Mouse (Mus musculus) stomach, postnatal 0 days (tissue): ENCODE results near the gene E030018B13Rik. TPM values are rescaled to one million over a fixed set of nuclear protein-coding genes. Genes with fewer than 3 reads are reported as not detected.

Experiments
- ATAC-seq: fragments of 200-750 bp; cut with Nextera tagmentation; 2 replicates; pipeline ENCODE4 v1.8.0; 2017; ENCODE audit not compliant: low FRiP score, low TSS enrichment
- DNase-seq: peaks from one replicate; pipeline ENCODE4 v3.0.0-alpha.2; 2016; ENCODE audit warnings: low spot score
- H3K27ac ChIP-seq: fragments of 300-500 bp; sonication (generic); replicated peaks from 2 replicates; pipeline ENCODE4 v1.5.1; 2014; ENCODE audit warnings: mild to moderate bottlenecking, control low read depth
- H3K27me3 ChIP-seq: fragments of 300-500 bp; sonication (generic); 2 replicates; pipeline ENCODE4 v1.6.1; 2014; ENCODE audit warnings: low read length; ENCODE audit not compliant: control insufficient read depth, insufficient read depth
- H3K36me3 ChIP-seq: fragments of 300-500 bp; sonication (generic); 2 replicates; pipeline ENCODE4 v1.6.1; 2014; ENCODE audit warnings: low read length, mixed read lengths; ENCODE audit not compliant: control insufficient read depth, insufficient read depth
- H3K4me1 ChIP-seq: fragments of 300-500 bp; sonication (generic); replicated peaks from 2 replicates; pipeline ENCODE4 v1.6.1; 2014; ENCODE audit warnings: antibody characterized with exemption; ENCODE audit not compliant: control insufficient read depth, insufficient read depth
- H3K4me2 ChIP-seq: fragments of 300-500 bp; sonication (generic); replicated peaks from 2 replicates; pipeline ENCODE4 v1.6.1; 2014; ENCODE audit warnings: low read depth, mild to moderate bottlenecking, control low read depth, moderate library complexity
- H3K4me3 ChIP-seq: fragments of 300-500 bp; sonication (generic); 2 replicates; pipeline ENCODE4 v1.5.1; 2014; ENCODE audit warnings: low read depth, low read length, control low read depth
- H3K9ac ChIP-seq: fragments of 300-500 bp; sonication (generic); 2 replicates; pipeline ENCODE4 v1.6.1; 2014; ENCODE audit warnings: mild to moderate bottlenecking, low read length, control low read depth, mixed read lengths
- H3K9me3 ChIP-seq: fragments of 300-500 bp; sonication (generic); 2 replicates; pipeline ENCODE4 v1.6.1; 2016; ENCODE audit warnings: low read length; ENCODE audit not compliant: control insufficient read depth
- CTCF ChIP-seq: IDR thresholded peaks from 2 replicates; pipeline ENCODE4 v1.5.1; 2016; ENCODE audit warnings: antibody characterized with exemption, low read depth, mild to moderate bottlenecking, moderate library complexity
- EP300 ChIP-seq: optimal IDR thresholded peaks from 2 replicates; pipeline ENCODE3; 2016; ENCODE audit warnings: antibody characterized with exemption
- WGBS: fragments of 180-500 bp; shearing (Covaris S2); extraction: QIAGEN DNeasy Blood & Tissue Kit; methylation state at CpG from one replicate; pipeline ENCODE4 v1.1.7; 2014; 5-methylcytosine and 5-hydroxymethylcytosine counted together
- polyA plus RNA-seq: library from polyadenylated mRNA; unstranded; fragments of >200 nt; fragmentation: Nextera tagmentation; extraction: Ambion mirVana; gene quantifications from 2 replicates; pipeline ENCODE4 v1.2.1, GENCODE M21; 2015

The E030018B13Rik gene
- polyA plus RNA-seq, 1 experiment from 2014 or later: not detected

- H3K4me1 ChIP-seq: peaks cover 18% of the 10 kb centered on the region
- WGBS: 25% methylated on average over 8 of the region's 8 CpGs
- no peak overlapping the region for H3K4me3 ChIP-seq
- no peak overlapping the region; the same call in 1 of the 2 replicates for H3K4me2 ChIP-seq
- 0 out of 2 replicates have a peak overlapping the region, but pooled peaks have one; percentile 38 for H3K9ac ChIP-seq
- H3K36me3 ChIP-seq: no peaks in the 10 kb centered on the region
- TF ChIP-seq CTCF: no peak
- no peak for TF ChIP-seq EP300
- no peaks in the 10 kb centered on the region for H3K27me3 ChIP-seq
- peak overlapping the region; percentile 89 for H3K27ac ChIP-seq
- DNase-seq (peak; percentile 74), ATAC-seq (peak; percentile 76)
- H3K9me3 ChIP-seq: no peaks in the 10 kb centered on the region
These were observed 5.0 kb upstream of the E030018B13Rik start for GRCm38 (mm10) chr7:63911383-63912233.

GRCm38 (mm10) chr7:63912234-63912810 is 4.3 kb upstream of the E030018B13Rik start:
- Histone ChIP-seq H3K27me3 (no peaks in the 10 kb centered on the region), H3K27ac (peak overlapping the region; percentile 89), H3K9me3 (no peaks in the 10 kb centered on the region), H3K4me2 (no peak overlapping the region), H3K9ac (0 out of 2 replicates have a peak overlapping the region, but pooled peaks have one; percentile 13), H3K4me1 (peaks cover 18% of the 10 kb centered on the region), H3K4me3 (no peak overlapping the region), H3K36me3 (no peaks in the 10 kb centered on the region)
- DNase-seq (peak; percentile 68), ATAC-seq (peak; percentile 69)
- 29% methylated on average over 7 of the region's 7 CpGs for WGBS
- TF ChIP-seq EP300 (no peak), CTCF (no peak)

DNA sequence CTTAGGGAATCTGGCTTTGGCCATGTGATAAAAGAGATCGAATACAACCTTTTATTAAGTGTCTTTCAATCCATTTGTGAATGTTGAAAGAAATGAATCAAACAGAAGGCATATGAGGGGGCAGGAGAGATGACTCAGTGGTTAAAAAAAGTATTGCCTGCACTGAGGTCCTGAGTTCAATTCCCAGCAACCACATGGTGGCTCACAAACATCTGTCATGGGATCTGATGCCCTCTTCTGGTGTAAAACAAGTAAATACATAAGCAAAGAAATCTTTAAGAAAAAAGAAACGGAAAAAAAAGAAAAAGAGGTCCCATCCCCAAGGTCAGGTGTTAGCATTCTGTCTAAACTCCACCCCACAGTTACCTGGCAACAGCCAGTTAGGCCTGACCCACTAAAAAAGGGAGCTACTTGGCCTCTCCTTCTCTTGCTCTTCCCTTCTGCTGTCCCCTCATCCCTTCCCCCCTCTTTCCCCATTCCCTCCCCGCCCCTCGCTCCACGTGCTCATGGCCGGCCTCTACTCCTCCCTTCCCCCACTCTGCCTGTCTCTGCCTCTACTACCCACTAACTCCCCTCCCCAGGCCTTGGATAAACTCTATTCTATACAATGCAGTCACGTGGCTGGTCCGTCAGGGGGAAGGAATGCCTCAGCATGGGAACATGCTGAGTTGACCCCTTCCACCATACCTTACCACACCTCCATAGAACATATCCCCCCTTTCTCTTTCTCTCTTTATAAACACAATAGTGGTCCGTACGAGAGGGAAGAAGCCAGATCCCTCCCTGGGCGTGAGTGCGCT is 3.5 kb upstream of the E030018B13Rik start:
- ATAC-seq (no peak), DNase-seq (no peak)
- H3K27me3 ChIP-seq: no peaks in the 10 kb centered on the region
- H3K4me3 ChIP-seq: no peak overlapping the region
- TF ChIP-seq EP300 (no peak), CTCF (peak; percentile 33; the same call in 1 of the 2 replicates)
- no peaks in the 10 kb centered on the region for H3K9me3 ChIP-seq
- H3K4me2 ChIP-seq: no peak overlapping the region
- H3K36me3 ChIP-seq: no peaks in the 10 kb centered on the region
- 53% methylated on average over 12 of the region's 12 CpGs for WGBS
- H3K9ac ChIP-seq: no peak overlapping the region
- peak overlapping the region; percentile 89 for H3K27ac ChIP-seq
- H3K4me1 ChIP-seq: peaks cover 21% of the 10 kb centered on the region

DNA sequence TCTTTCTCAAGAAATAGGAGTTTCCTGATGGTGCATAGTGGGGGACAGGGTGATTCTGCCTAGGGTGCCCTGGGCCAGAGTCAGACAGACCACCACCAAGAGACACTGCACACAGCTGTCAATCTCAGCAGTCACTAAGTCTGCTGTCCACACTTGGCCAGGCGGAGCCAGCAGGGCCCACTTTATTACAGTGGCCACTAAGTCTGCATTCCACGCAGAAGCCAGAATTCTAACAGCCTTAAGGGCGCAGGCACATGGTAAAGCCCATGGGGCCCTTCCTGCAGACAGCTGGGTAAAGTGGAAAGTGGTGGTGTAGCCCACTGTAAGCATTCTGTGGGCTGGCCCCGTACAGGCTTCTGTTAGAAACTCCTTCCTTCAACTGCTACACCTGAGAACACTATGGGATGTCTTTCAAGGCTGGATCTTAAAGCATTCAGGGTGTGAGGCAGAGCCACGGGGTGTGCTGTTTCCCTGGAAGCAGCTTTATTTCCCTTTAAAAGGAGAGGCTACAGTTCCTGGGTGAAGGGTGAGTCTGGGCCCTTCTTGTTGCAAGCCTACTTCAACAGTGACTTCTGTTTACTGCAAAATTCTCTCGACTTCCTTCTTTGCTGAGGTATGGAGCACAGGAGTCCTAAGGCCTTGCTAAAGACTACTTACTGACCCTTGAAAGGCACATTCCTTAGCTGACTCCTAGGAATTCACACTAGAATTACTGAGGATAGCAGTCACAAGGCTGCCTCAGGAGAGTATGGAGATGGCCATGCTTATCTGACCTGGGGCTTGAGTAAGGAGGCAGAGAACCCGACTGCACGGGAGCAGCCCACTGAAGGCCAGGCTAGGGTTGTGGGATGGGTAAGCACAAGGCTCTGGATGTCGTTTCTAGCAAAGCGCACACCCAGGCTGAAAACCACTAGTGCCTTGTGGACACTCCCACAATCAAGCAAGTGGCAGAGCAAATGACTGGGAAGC is 2.6 kb upstream of the E030018B13Rik start:
- H3K27me3 ChIP-seq: no peaks in the 10 kb centered on the region
- 46% methylated on average over 10 of the region's 10 CpGs for WGBS
- no peak overlapping the region for H3K4me3 ChIP-seq
- no peaks in the 10 kb centered on the region for H3K36me3 ChIP-seq
- H3K9me3 ChIP-seq: no peaks in the 10 kb centered on the region
- no peak overlapping the region for H3K9ac ChIP-seq
- no peak overlapping the region for H3K4me2 ChIP-seq
- TF ChIP-seq CTCF: no peak
- no peak for TF ChIP-seq EP300
- peaks cover 18% of the 10 kb centered on the region for H3K4me1 ChIP-seq
- DNase-seq (peak; percentile 53), ATAC-seq (peak; percentile 58)
- H3K27ac ChIP-seq: peak overlapping the region; percentile 81

DNA sequence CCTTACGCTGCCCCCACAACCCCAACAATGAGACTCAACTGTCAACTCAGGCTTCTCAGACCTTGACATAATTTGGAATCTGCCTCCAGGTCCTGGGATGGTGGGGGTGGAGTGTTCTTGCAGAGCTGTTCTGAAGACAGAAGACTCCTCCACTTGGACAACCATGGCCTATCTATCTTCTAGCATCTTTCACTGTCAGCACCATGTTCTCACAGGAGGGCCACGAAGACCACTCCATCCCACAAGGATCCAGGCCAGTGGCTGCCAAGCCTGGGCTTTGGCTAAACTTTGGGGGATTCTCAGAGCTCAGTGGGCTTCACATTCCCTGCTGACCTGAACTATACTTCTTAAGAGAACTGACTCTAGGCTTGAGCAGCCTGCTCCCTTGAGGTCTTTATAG is 1.8 kb upstream of the E030018B13Rik start:
- 91% methylated on average over 2 of the region's 2 CpGs for WGBS
- TF ChIP-seq CTCF (no peak), EP300 (no peak)
- no peaks in the 10 kb centered on the region for H3K27me3 ChIP-seq
- DNase-seq: no peak
- ATAC-seq: no peak
- peaks cover 26% of the 10 kb centered on the region for H3K4me1 ChIP-seq
- no peak overlapping the region for H3K4me3 ChIP-seq
- peak overlapping the region; percentile 81 for H3K27ac ChIP-seq
- no peak overlapping the region for H3K9ac ChIP-seq
- H3K36me3 ChIP-seq: no peaks in the 10 kb centered on the region
- H3K4me2 ChIP-seq: no peak overlapping the region
- H3K9me3 ChIP-seq: no peaks in the 10 kb centered on the region
